Mouse (Mus musculus) adrenal gland, adult 8-10 months (tissue): ENCODE measurements at regions not wholly inside any gene's neighbourhood (a gene's known extent, or its start where the extent isn't known, plus 50 kb on each side); places are given as distances from the start of the nearest gene placed in this dataset.
"Not testable (repeated sequence)": the region's sequence is repeated elsewhere in the genome, so short reads cannot be mapped to it uniquely, and the experiment has no call there.

Experiments
- DNase-seq: peaks from one replicate; pipeline ENCODE4 v3.0.0; 2022

DNA sequence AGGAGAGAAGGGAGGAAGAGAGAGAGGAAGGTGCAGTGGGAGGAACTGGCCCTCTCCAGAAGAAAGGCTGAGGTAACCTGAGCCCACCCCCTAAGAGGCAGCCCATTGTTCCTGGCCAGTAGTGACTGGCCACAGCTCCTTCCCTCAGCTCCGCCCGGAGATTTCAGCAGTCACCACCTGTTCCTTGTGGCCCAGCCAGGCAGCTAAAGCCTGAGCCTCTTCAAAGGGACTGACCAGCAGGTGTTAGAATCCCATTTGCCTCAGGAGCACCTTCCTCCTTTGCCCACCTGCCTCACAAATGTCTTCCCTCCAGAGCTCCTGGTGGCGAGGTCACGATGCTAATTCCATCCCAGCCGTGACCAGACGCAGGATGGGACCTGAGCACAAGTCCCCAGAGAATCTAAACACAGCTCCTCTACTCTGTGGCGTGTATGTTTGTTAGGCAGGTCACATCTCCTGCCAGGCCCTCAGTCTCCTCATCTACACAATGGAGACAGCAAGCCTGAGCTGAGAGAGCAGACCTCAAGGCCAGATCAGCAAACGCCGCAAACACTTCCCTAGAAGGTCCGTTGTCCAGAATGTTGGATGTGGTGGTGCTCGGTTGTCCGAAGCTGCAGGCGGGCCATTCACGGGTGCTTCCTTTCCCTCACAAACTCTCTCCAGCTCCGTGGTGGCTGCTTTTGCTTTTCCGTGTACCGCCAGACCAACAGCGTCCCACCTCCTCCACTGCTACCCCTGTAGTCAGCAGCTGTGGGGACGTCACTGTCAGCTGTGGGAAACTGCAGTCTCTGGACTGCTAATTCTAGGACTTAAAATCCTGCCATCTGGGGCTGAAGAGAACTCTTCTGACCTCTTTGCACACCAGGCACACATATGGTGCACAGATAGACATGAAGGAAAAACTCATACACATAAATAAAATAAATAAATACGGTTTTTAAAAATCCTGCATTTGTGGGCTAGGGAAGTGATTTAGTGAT is 145.8 kb upstream of the Rad23b start:
- DNase-seq = no peak

DNA sequence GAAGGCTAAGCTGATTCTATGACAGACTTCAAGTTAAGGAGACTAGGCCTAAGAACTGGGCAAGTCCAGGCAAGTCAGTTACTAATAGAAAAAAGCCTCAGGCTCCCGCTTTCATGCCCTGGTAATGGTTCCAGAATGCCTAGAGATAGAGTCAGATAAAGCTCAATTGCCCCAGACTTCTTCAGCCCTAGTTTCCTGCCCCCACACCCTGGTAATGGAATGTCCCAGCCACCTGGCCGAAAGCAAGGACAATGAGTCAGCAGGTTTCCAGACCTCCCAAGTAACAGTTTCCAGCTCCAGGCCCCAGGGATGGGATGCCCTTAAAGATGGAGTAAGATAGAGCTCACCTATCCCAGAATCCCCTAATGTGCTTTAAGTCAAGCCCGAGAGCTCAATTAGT is 143.6 kb upstream of the Rad23b start:
- no peak for DNase-seq

DNA sequence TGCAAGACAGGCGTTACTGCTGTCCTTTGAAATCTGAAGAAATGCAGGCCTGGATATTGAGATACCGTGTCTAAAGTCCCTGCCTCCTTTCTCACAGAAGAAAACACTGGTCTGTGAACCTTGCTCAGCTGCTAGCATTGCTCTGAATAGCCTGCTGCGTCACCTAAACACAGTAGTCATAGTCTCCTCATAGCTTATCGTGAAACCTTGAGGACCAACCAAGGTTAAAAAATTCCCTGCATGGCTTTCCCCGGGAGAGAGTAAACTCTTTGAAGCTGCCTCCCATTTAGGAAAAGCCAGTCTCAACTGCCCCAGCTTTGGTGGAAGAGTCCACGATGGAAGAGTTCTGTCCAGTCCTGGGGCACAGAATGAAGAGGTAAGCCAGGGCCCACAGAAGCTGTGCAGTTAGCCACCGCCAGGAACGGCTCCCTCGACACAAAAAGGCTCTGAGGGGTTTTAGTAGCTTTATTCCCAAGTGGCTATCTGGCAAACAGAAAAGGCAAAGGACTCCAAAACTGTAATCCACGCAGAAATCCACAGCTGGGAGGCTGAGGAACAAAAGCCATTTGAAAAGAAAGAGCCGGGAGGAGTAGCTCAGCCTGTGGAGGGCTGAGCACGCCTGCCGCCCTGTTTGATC is 142.0 kb upstream of the Rad23b start:
- peak; percentile 44 for DNase-seq

DNA sequence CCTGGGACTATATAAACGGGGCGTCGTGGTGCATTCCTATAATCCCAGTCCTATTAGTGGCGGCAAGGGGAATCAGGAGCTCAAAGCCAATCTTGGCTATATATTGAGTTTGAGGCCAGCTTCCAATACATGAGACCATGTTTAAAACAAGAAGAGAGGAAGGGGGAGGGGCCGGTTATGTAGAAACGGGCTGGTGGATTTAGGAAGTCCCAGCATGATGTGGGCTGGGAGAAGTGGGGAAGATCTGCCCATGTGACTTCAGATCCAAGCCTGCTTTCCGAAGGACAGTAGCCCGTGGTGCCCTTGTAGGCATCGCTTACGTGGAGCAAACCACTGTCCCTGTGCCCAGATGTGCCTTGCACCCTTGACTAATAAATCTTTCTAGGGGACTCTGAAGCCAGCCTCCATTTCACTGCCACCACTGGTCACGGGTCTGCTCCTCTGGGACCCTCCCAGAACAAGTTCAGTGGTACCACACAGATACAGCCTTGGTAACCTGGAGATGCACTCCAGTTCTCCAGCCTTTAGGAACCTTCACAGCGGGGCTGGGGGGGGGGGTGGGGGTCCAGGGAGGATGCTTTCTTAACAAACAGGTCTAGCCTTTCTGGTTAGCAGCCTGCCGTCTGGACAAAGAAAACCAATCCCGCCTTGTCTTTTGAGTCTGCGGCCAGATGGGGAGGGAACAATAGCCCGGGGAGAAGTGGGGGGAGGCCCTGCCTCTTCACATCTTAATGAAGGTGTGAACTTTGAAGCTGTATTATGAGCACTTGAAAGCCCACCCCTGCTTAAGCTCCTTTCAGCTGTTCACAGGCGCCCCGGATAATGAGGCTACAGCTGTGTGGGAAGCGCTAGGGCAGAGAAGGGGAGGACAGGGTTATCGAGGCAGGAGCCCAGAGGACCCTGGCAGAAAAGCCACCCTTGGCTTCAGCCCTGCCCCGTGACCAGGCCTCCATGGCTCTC is 141.2 kb upstream of the Rad23b start:
- peak; percentile 54 for DNase-seq

DNA sequence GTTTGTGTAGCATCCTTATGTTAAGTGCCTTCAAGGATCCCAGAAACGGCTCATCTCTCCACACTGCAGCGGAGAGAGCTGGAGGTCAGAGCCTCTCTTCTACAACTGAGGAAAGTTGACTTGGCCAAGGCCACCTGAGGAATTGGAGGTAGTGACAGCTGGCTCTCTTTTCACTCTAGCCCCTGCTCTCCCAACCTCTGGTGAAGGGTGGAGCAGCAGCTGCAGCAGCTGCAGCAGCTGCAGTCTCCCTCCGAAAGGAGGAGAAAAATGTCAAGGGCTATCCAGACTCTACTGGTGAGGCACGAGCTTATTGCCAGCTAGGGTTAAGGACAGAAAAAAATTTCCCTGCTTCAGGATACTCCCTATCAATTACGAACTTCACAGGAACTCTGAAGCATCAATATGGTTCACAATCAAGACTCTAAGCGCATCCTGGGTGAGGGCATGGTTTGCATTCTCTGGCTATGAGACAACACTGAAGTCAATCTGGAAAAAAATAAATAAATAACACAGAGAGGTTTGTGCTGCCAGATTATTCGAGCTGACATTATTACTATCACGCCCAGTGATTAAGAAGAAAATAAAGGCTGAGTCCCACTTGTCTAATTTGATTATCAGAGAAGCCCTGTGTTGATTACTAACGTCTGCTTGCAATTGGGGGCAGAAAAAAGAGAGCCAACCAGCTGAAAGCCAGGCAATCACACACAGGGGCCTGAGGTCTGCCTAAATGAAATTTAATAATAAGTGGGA is 134.2 kb upstream of the Rad23b start:
- DNase-seq = no peak

DNA sequence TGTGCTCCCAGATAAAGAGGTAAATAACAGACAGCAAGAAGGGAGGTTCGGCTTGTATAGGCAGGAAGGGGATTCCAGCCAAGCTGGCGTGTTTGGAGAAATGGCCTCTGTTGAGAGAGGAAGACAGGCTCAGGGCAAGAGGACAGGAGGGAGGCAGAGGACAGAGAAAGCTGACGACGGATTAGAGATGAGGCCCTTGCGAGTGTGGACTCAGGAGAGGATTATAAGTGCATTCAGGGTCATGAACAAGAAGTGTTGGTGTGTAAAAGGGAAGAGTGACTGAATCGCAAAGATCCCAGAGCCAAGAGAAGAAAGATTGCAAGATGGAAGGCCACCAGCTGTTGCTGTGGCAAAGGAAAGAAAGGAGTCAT is 133.7 kb upstream of the Rad23b start:
- DNase-seq = no peak

DNA sequence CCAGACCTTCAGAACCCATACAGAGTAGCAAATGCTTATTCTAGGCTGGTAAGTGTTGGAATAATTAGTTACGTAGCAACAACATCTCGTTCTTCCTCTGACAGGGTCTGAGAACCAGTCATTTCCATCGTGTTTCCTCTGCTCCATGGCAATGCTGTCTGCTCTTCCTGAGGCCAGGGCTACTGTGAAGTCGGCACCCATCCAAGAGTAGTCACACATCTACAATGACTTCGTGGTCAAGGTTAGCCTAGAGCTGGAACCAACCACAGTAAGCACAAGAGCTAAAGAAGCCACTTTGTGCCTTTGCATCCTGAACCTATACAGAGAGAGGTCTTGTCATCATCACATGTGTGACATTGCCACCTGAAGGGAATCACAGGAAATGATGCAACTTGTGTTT is 124.1 kb upstream of the Rad23b start:
- DNase-seq = no peak

DNA sequence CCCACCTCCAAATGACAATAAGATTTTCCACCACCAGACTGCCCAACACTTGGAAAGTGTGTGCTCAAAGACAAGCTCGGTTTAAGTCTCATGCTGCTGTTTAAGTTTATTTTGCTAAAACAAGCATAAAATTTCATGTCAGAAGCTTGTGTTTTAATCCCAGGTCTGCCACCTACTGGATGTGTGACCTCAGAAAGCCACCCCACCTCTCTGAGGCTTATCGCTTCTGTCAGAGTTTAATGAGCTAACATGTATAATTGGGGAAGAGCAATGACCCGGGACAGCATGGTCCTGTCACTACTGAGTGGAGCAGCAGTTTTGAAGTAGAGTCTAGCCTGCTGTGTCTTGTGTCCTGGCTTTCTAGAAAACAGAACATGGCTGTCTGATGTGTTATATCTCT is 122.4 kb upstream of the Rad23b start:
- no peak for DNase-seq

DNA sequence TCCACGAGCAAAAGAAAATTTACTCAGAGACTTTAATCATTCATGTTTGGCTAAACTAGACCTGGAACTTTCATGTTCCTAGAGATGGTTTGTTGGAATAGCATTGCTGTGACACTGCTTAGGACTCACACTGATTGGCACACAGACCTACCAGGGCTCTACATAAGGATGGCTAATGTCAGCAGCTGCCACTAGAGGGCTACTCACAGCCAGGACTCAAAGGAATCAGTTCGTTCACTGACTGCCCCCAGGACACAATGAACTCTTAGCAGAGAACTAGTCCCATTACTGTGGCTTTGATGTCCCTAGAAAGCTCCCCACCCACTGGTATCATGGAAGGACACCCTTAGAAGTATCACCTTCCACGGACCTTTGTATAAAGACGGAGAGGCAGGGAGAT is 118.3 kb upstream of the Rad23b start:
- DNase-seq = no peak

DNA sequence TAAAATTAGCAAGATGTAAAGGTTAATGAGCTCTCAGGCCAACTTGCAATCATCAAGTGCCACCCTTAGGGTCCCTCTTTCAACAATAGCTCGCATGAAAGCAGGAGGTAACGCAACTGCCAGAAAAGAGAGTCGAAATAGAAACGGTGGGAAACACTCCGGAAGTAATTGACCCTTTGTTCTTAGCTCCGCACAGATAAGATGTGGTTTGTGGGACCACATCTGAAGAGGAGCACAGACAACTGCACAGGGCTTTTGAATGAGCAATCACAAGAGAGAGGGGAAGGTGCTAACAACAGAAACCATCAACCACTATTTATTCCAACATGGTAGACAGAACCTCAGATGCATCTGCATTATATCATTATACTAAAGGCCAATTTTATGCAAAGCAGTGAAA is 112.0 kb upstream of the Rad23b start:
- DNase-seq = no peak

DNA sequence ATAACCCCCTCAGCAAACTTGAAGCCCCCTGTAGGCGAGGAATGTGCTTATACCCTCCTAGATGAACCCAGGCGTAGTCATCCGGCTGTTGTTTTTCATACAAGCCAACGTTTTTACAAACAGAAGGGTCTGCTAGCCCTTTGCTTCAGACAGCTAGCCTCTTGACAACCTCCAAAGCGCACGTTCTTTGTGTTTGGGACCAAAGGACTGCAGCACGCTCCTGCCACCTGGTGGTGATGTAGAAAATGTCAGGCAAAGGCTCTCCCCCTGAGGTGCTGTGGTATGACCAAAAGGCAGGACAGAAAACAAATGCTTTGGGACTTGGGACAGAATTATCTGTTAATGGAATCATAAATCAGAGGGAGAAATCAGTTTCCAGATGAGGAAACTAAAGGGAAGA is 109.4 kb upstream of the Rad23b start:
- DNase-seq = peak; percentile 49

DNA sequence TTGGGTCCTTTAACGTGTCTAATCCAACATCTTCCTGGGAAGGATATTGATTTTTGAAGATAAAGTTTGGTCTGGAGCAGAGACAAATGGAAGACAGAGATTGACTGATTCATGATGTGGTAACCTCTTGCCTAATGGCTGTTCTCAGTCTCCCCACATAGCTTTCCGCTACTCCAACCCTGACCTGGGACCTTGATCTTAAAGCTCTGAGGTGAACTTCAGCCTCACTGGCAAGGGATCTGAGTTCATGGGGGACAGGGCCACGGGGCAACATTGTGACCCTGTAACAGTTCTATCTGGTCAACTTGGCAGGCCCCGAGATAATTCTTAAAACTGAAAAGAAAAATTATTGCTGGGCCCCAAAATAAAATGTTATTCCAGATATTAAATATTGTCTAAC is 107.5 kb upstream of the Rad23b start:
- DNase-seq = peak; percentile 34

DNA sequence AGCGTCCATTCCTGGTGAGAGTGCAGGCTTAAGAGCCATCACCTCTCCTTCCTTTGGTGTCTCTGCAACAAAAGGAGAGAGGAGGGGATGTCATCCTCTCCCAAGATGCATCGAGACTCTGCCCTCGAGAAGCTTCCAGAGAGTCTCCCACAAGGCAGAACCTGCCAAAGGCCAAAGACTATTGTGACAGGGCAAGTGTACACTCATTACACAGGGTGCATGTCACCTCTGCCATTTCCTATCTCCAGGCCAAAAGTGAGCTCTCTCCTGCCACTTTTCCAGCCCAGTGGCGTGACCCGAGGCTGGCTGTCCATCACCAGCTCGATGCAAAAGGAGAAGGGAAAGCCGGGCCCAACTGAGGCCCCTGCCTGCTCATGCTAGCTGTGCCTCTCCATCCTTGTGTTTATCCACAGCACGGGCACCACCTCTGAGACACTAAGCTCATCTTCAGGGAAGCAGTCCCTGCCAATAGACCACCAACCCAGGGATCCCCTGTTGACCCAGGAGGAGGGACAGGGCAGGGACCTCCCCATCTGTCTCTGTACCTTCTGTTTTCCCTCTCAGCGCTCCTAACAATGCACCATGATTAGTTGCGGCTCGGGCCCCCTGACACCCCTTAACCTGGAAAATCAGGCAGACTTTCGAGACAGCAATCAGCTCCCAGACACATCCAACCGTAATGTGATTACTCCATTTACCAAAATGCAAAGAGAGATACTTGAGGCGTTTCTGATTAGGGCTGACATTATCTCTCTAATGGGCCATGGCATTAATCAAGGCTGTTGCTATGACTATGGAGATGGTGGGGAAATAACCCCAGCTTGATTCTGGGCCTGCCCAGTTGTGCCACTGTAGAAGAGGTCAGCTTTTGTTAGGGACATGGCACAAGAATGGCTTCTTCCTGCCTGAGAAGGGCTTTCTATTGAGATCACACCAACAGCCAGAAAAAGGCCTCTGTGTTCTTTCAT is 106.5 kb upstream of the Rad23b start:
- DNase-seq = no peak

DNA sequence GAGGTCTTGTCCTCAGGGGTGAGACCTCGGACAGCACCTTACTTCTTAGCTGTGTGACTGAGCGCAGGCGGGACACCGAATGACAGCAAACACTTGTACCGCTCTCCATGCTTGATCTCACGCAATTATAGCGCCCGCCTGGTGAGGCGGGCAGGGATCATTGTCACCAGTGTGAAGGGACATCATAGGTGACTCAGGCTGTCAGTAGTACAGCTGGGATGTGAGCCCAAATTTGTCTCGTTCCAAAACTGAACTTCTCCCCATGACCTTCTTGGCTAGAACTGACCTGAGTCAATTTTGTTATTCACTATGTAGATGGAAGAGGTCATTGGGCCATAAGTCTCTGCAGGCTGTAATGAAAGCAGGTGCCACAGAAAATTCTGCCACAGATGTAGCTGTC is 104.1 kb upstream of the Rad23b start:
- no peak for DNase-seq

DNA sequence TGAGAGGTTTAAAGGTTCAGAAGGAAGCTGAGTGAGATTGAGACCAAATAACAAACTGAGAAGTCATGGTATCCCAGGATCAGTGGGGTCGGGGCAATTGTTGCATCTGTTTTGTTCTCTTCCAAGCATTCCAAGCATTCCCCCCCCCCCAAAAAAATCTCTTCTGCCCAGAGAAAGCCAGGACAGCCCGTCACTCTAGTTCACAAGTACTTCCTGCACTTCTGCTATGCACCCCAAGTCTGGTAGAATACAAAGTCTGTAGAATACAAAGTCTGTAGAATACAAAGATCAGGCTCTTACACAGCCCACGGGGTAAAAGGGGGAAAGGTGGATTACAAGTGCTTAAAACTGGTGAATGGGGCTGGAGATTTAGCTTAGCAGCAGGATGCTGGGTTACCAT is 99.5 kb upstream of the Rad23b start:
- DNase-seq = no peak

DNA sequence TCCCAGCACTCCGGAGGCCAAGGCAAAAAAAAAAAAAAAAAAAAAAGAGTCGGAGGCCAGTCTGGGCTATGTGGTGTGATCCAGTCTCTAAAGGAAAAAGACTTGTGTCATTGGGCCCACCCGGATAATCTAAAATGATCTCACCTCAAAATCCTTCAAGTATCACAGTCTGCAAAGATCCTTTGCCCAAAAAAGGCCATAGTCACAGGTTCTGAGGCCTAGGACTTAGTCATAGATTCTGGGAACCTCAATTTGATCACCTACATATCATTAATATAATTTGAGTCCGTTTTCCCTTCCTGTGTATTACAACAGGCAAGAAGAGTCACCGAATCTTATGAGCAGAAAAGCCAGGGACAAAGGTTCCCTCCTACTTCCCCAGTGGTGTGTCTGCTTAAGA is 98.3 kb upstream of the Rad23b start:
- DNase-seq = no peak

DNA sequence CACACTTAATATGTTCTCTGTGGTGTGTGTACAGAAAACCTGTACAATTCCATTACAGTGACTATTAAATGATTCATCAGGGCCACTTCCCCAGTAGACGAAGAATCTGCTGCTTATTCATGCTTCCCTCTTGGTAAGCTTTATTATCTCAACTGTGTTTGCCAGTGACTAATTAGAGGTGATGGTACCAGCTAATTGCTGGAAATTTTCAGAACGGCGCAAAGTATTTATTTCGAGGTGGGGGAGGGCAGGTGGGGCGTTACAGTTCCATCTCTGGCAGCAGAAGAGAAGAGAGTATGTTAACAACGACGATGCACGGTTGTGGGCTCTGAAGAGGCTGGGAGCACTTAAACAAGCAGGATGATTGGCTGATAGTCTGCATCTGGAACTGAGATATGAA is 96.1 kb upstream of the Rad23b start:
- DNase-seq = no peak

DNA sequence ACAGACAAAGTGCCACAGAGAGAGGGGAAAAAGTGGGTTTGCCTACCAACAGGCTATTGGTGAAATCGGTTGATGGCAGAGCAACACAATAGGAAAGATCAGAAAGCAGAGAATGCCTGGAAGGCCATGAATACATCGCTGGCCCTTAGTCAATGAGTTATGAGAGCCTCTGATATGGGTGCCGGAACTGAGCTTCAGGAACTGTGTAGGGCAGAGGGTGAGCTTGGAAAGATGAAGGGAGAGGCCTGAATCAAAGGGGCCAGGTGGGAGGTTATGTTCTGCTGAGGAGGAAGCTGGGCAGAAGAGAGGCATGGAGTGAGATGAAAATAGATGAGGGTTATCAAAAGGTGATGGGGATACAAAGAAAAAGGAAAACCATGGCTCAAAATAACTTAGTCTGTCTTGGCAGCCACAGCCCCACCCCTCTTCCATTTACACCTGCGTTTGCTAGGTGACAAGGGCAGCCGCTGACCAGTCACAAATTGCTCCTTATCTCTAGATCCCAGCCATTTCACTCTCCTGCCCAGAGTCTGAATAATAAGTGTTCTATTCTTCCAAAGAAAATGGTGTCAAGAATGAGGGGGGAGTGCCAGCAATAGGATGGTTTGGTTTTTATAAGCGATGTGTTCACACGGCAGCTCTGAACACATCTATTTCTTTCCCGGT is 77.7 kb upstream of the Rad23b start:
- no peak for DNase-seq

DNA sequence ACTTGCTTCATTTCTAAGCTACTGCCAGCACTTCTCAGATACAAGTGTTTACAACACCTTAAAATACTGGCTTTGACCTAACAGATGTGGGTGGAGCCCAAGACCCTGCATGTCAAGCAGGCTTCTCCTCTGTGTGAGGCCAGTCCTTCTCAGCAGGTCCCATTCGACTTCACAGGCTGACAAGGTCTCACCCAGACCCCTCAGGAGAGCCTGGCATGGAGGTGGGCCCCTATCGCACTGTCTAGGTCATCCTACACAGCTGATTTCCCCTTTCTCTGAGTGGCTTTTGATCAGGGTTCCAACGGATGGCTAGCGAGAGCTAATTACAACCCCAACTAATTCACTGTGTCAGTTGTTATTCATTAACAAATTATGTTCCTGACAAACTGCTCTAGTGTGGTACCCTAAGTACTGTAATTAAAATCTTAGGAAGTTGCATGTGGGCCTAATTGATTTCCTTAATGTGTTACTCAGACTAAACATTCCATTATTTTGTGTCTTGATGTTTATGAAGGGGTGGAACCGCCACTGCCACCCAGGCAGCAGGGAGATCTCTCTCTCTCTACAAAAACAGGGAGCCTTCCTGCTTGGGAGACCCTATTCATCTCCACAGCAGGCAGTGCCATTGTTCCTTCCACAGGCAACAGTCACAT is 73.4 kb upstream of the Rad23b start:
- no peak for DNase-seq

DNA sequence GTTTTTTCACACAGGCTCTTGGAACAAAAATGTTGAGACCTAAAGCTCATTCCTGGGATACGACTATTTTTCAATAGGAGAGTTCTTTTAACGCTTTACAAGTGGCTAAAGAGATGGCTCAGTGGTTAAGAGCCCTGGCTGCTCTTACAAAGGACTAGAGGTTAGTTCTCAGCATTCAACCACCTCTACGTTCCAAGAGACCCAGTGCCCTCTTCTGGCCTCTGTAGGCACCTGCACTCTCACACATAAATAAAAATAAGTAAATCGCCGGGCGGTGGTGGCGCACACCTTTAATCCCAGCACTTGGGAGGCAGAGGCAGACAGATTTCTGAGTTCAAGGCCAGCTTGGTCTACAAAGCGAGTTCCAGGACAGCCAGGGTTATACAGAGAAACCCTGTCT is 70.5 kb upstream of the Rad23b start:
- not testable (repeated sequence) for DNase-seq
